Mouse (Mus musculus): ENCODE data around the gene Exoc8. TPM values are rescaled to one million over a fixed set of nuclear protein-coding genes. Genes with fewer than 3 reads are reported as not detected.
A peak's percentile ranks its signal among the peaks of the same experiment; 100 is the strongest.

Exoc8 gene
- polyA plus RNA-seq, 1 experiment: 0.18 TPM

DNA sequence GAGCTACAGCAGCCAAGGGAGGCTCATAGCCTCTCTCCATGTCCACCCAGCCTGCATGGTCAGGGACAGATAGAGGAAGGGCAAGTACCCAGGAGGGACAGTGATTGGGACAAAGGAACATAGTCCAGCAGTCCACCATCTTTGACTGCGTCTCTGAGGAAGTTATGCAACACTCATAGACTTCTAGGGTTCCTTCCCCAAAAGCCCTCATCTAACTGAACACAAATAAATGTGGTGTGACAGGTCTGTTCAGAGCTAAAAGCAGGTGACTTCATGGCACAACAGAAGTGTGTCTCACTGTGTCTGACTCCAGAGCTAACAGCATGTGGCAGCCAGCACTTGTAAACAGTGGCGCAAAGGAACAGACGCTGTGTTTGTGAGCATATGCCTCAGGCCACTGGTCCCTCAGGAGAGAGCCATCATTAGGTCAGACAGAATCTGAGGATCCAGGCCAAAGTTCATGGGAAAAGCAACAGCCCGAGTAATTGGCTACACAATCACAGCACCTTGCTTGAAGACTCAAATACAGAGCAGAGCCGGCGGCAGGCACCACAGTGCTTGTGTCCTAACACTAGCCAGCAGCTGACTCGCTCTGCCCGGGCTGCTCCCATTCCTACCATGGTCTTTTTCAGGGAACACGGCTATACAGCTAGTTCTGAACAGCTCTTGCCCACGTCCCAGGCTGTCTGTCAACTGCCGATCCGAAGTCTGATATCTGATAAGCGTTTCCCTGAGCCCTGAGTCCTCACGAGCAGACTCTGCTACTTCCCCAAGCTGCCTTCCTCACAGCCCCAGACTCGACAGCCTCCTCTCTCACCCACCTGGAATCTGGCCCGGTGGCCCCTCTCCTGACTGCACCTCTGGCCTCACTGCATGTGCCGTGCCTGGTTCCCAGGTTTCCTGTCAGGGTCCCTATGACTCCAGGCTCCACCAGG is 14.7 kb upstream of the Exoc8 start:
- H3K4me3 ChIP-seq (replicated peaks): no peak overlapping the region
- no peak for TF ChIP-seq TAL1 (IDR thresholded peaks at IDR 0.05; ENCODE audit: low read length)
- TF ChIP-seq GATA1 (IDR thresholded peaks at IDR 0.05; ENCODE audit: low read length): no peak
- H3K36me3 ChIP-seq (ENCODE audit: control insufficient read depth): peaks cover 72% of the 10 kb centered on the region
- H3K9me3 ChIP-seq (ENCODE audit: control insufficient read depth, low read length): peaks cover 5% of the 10 kb centered on the region
- H3K4me1 ChIP-seq (ENCODE audit: control insufficient read depth): no peaks in the 10 kb centered on the region
- no peaks in the 10 kb centered on the region for H3K27me3 ChIP-seq (ENCODE audit: control insufficient read depth)

- Histone ChIP-seq H3K4me3 (replicated peaks) (no peak overlapping the region), H3K27me3 (ENCODE audit: control insufficient read depth) (no peaks in the 10 kb centered on the region), H3K4me1 (ENCODE audit: control insufficient read depth) (peaks cover 2% of the 10 kb centered on the region; the same call in 1 of the 2 replicates), H3K9me3 (ENCODE audit: control insufficient read depth, low read length) (peaks cover 5% of the 10 kb centered on the region), H3K36me3 (ENCODE audit: control insufficient read depth) (peaks cover 90% of the 10 kb centered on the region)
- TF ChIP-seq GATA1 (IDR thresholded peaks at IDR 0.05; ENCODE audit: low read length) (no peak), TAL1 (IDR thresholded peaks at IDR 0.05; ENCODE audit: low read length) (no peak)
Observed at GRCm38 (mm10) chr8:124910349-124910748, 12.8 kb upstream of the Exoc8 start.

DNA sequence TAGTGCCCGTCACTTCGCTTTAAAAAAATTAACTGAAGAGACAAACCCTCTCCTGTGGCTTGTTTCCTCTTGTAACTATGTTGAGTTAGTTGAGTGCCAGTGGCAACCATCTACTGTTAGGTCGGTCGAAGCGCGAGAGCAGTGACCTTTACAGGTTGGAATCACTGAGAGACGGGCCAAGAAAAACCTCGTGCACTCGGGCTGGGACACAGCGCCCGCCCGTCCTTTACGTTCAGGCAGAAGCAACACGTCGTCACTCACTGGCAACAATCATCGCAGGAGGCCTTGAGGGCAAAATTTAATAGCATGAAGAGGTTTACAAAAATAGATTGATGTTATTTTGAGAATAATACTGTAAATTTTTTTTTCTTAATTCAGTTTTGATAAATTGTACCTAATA is 12.4 kb upstream of the Exoc8 start:
- peaks cover 2% of the 10 kb centered on the region; the same call in 1 of the 2 replicates for H3K4me1 ChIP-seq (ENCODE audit: control insufficient read depth)
- peaks cover 5% of the 10 kb centered on the region for H3K9me3 ChIP-seq (ENCODE audit: control insufficient read depth, low read length)
- no peak overlapping the region for H3K4me3 ChIP-seq (replicated peaks)
- H3K27me3 ChIP-seq (ENCODE audit: control insufficient read depth): no peaks in the 10 kb centered on the region
- TF ChIP-seq GATA1 (IDR thresholded peaks at IDR 0.05; ENCODE audit: low read length) (no peak), TAL1 (IDR thresholded peaks at IDR 0.05; ENCODE audit: low read length) (no peak)
- H3K36me3 ChIP-seq (ENCODE audit: control insufficient read depth): peaks cover 90% of the 10 kb centered on the region

DNA sequence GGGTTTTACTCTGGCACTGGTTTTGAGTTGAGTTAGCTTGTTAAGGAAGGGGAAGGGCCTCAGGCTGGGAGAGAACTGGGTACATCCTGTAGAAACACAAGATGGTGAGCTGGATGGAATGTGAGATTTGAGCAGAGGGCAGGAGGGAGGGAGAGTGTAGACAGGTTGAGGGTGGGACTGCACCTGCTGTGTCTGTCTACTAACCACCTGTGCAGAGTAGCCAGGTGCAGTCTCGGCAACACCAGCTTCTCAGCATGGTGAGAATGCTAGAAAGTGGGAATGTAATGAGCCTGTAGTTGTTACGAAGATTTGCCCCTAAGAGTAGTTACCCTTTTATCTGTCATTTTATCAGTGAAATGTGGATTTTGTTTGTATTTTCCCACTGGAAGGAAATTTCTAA is 8.0 kb upstream of the Exoc8 start:
- H3K9me3 ChIP-seq (ENCODE audit: control insufficient read depth, low read length): peaks cover 4% of the 10 kb centered on the region; the same call in 1 of the 2 replicates
- H3K36me3 ChIP-seq (ENCODE audit: control insufficient read depth): peaks cover 96% of the 10 kb centered on the region
- H3K4me3 ChIP-seq (replicated peaks): no peak overlapping the region
- H3K4me1 ChIP-seq (ENCODE audit: control insufficient read depth): peaks cover 19% of the 10 kb centered on the region
- TF ChIP-seq GATA1 (IDR thresholded peaks at IDR 0.05; ENCODE audit: low read length) (no peak), TAL1 (IDR thresholded peaks at IDR 0.05; ENCODE audit: low read length) (no peak)
- no peaks in the 10 kb centered on the region for H3K27me3 ChIP-seq (ENCODE audit: control insufficient read depth)

DNA sequence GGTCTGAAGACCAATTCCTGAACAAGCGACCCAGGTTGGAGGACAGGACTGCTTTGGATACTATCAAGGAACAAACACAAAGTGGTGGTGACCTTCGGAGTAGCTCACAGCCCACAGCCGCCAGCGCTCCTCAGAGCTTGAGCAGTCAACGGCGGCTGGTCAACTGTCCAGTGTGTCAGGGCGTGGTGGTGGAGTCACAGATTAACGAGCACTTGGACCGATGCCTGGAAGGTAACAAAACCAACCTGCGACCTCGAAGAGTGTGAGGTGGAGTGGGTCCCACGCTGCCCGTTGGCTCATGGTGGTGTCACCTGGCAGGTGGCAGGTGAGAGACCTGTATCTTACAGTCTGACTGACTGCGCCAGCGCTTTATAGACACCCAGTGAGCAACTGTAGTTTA is 5.7 kb upstream of the Exoc8 start:
- no peak for TF ChIP-seq TAL1 (IDR thresholded peaks at IDR 0.05; ENCODE audit: low read length)
- TF ChIP-seq GATA1 (IDR thresholded peaks at IDR 0.05; ENCODE audit: low read length): no peak
- H3K4me3 ChIP-seq (replicated peaks): no peak overlapping the region
- H3K27me3 ChIP-seq (ENCODE audit: control insufficient read depth): no peaks in the 10 kb centered on the region
- H3K4me1 ChIP-seq (ENCODE audit: control insufficient read depth): peaks cover 37% of the 10 kb centered on the region
- peaks cover 94% of the 10 kb centered on the region for H3K36me3 ChIP-seq (ENCODE audit: control insufficient read depth)
- no peaks in the 10 kb centered on the region for H3K9me3 ChIP-seq (ENCODE audit: control insufficient read depth, low read length)

- H3K4me1 ChIP-seq (ENCODE audit: control insufficient read depth): peaks cover 61% of the 10 kb centered on the region
- no peaks in the 10 kb centered on the region for H3K27me3 ChIP-seq (ENCODE audit: control insufficient read depth)
- peak overlapping the region; percentile 86 for H3K4me3 ChIP-seq (replicated peaks)
- TF ChIP-seq TAL1 (IDR thresholded peaks at IDR 0.05; ENCODE audit: low read length): no peak
- no peak for TF ChIP-seq GATA1 (IDR thresholded peaks at IDR 0.05; ENCODE audit: low read length)
- no peaks in the 10 kb centered on the region for H3K9me3 ChIP-seq (ENCODE audit: control insufficient read depth, low read length)
- peaks cover 77% of the 10 kb centered on the region for H3K36me3 ChIP-seq (ENCODE audit: control insufficient read depth)
Observed at GRCm38 (mm10) chr8:124898251-124898905, 873 bp upstream of the Exoc8 start.

DNA sequence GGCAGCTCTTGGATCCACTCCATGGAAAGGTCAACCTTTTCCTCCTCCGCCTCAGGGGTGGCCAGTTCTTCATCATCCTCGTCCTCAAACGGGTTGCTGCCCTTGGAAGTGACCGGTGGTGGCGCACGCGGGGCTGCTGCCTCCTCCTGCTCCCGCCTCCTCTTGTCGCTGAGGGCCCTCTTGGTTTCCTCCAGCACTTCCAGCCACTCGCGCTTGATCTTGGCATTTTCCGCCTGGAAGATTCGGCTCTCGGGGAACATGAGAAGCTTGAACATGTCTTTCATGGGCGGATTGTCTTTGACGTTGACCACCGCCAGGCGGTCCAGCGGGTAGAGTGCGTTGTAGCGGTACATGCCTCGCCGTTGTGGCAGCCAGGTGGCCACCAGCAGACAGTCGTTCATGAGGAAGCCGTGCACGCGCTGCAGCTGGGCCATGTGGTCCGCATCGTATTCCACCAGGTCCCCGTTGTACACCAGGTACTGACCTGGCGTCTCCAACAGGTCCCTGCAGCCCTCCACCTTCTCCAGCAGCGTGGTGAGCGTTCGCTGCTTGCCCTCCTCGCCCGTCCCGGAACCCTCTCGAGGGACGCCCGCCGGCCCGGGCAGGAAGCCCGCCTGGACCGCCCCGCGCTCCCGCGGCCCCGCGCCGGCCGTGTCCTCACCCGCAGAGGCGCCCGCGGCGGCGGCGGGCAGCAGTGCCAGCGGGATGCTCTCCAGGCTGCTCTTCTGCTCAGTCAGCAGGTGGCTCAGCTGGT is 696 bp downstream of the Exoc8 start:
- Histone ChIP-seq H3K4me3 (replicated peaks) (peak overlapping the region; percentile 86), H3K4me1 (ENCODE audit: control insufficient read depth) (peaks cover 53% of the 10 kb centered on the region), H3K36me3 (ENCODE audit: control insufficient read depth) (peaks cover 76% of the 10 kb centered on the region), H3K27me3 (ENCODE audit: control insufficient read depth) (no peaks in the 10 kb centered on the region), H3K9me3 (ENCODE audit: control insufficient read depth, low read length) (no peaks in the 10 kb centered on the region)
- TF ChIP-seq TAL1 (IDR thresholded peaks at IDR 0.05; ENCODE audit: low read length) (no peak), GATA1 (IDR thresholded peaks at IDR 0.05; ENCODE audit: low read length) (no peak)

DNA sequence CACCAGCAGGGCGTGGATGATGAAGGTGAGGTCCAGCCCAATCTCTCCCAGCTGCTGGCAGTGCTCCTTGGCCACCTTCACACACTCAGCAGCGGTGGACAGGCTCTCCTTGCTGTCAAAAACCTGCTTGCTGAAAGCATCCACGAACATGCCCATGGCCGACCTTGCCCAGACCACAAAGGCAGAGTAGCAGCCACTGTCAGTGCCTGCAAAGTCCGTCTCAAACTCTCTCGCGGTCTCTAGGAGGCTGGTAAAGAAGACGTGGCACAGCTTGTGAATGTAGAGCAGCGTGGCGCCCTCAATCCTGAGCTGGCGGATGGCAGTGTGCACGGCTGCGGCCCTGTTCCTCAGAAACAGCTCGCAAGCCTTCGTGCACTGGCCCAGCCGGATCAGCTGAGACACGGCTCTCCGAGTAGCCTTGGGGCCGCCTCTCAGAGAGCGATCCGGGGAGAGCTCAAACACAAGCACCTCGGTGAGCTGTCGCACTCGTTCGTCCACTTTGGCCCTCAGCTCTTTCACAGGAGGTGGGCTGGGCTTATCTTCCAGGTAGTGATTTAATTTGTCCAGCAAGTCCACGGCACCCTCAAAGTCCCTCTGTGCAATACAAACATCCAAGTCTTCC is 1.4 kb downstream of the Exoc8 start:
- Histone ChIP-seq H3K4me1 (ENCODE audit: control insufficient read depth) (peaks cover 51% of the 10 kb centered on the region), H3K36me3 (ENCODE audit: control insufficient read depth) (peaks cover 77% of the 10 kb centered on the region), H3K9me3 (ENCODE audit: control insufficient read depth, low read length) (no peaks in the 10 kb centered on the region), H3K27me3 (ENCODE audit: control insufficient read depth) (no peaks in the 10 kb centered on the region), H3K4me3 (replicated peaks) (peak overlapping the region; percentile 86)
- TF ChIP-seq TAL1 (IDR thresholded peaks at IDR 0.05; ENCODE audit: low read length) (no peak), GATA1 (IDR thresholded peaks at IDR 0.05; ENCODE audit: low read length) (no peak)

Data from erythroblast, embryonic 14.5 days (primary cell).